Mouse (Mus musculus) liver, postnatal 0 days (tissue): ENCODE measurements around the gene Edem3. TPM values are rescaled to one million over a fixed set of nuclear protein-coding genes. Genes with fewer than 3 reads are reported as not detected.

Experiments used
- ATAC-seq: fragments of 200-750 bp; cut with Nextera tagmentation; 2 replicates; pipeline ENCODE4 v1.8.0; 2017; ENCODE audit warnings: mild to moderate bottlenecking, moderate library complexity
- DNase-seq: peaks from one replicate; pipeline ENCODE4 v3.0.0-alpha.2; 2016
- H3K27ac ChIP-seq: fragments of 300-500 bp; sonication (generic); 2 replicates; pipeline ENCODE4 v1.5.1; 2014; ENCODE audit warnings: antibody characterized with exemption, moderate library complexity, mild to moderate bottlenecking, low read depth
- H3K27me3 ChIP-seq: fragments of 300-500 bp; sonication (generic); 2 replicates; pipeline ENCODE4 v1.6.1; 2014; ENCODE audit warnings: low read length, control low read depth, mixed read lengths; ENCODE audit not compliant: insufficient read depth
- H3K36me3 ChIP-seq: fragments of 300-500 bp; sonication (generic); replicated peaks from 2 replicates; pipeline ENCODE4 v1.6.1; 2014; ENCODE audit warnings: mild to moderate bottlenecking, control low read depth, low read length, moderate library complexity, mixed read lengths; ENCODE audit not compliant: insufficient read depth
- H3K4me1 ChIP-seq: fragments of 300-500 bp; sonication (generic); 2 replicates; pipeline ENCODE4 v1.6.1; 2014; ENCODE audit warnings: antibody characterized with exemption, mild to moderate bottlenecking, control low read depth; ENCODE audit not compliant: insufficient read depth
- H3K4me2 ChIP-seq: fragments of 300-500 bp; sonication (generic); 2 replicates; pipeline ENCODE4 v1.6.1; 2014; ENCODE audit warnings: low read depth, mild to moderate bottlenecking, low read length, moderate library complexity, mixed read lengths
- H3K4me3 ChIP-seq: fragments of 300-500 bp; sonication (generic); 2 replicates; pipeline ENCODE4 v1.5.1; 2014; ENCODE audit warnings: low read depth, low read length
- H3K9ac ChIP-seq: fragments of 300-500 bp; sonication (generic); replicated peaks from 2 replicates; pipeline ENCODE4 v1.6.1; 2014; ENCODE audit warnings: mild to moderate bottlenecking, moderate library complexity
- H3K9me3 ChIP-seq: fragments of 300-500 bp; sonication (generic); 2 replicates; pipeline ENCODE4 v1.6.1; 2016; ENCODE audit warnings: mild to moderate bottlenecking, control low read depth, low read length, mixed read lengths
- CTCF ChIP-seq: sonication (generic); IDR thresholded peaks from 2 replicates; pipeline ENCODE4 v1.5.1; 2016; ENCODE audit warnings: antibody characterized with exemption, low read depth
- EP300 ChIP-seq: IDR thresholded peaks from 2 replicates; pipeline ENCODE4 v1.6.1; 2016; ENCODE audit warnings: antibody characterized with exemption, low read depth, mild to moderate bottlenecking
- WGBS: fragments of 180-500 bp; shearing (Covaris S2); extraction: QIAGEN DNeasy Blood & Tissue Kit; methylation state at CpG from one replicate; pipeline ENCODE4 v1.1.7; 2014; ENCODE audit not compliant: insufficient replicate concordance; 5-methylcytosine and 5-hydroxymethylcytosine counted together
- polyA plus RNA-seq: library from polyadenylated mRNA; unstranded; fragments of >200 nt; fragmentation: Nextera tagmentation; extraction: Ambion mirVana; gene quantifications from 2 replicates; pipeline ENCODE4 v1.2.1, GENCODE M21; 2015

The Edem3 gene
- polyA plus RNA-seq, 1 experiment from 2014 or later = 5.2 TPM

DNA sequence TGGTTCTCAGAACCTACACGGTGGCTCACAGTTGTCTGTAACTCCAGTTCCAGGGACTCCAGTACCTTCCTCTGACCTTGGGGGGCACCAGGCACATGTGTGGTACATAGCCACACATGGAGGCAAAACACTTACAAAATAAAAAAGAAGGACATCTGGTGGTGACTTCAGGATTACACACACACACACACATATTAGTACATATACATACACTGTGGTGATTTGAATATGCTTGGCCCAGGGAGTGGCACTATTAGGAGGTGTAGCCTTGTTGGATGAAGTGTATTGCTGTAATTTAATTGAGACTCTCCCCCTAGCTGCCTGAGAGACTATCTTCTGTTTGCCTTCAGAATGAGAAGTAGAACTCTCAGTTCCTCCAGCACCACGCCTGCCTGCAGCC lies 93.1 kb downstream of the Edem3 start:
- DNase-seq = no peak
- no peak overlapping the region for H3K4me3 ChIP-seq
- 79% methylated on average over 2 of the region's 2 CpGs for WGBS
- no peak overlapping the region for H3K27ac ChIP-seq
- no peak overlapping the region for H3K9ac ChIP-seq
- no peaks in the 10 kb centered on the region for H3K27me3 ChIP-seq
- no peak for ATAC-seq
- H3K4me1 ChIP-seq = no peaks in the 10 kb centered on the region
- no peak overlapping the region for H3K4me2 ChIP-seq
- H3K36me3 ChIP-seq = no peaks in the 10 kb centered on the region
- TF ChIP-seq CTCF = no peak
- no peak for TF ChIP-seq EP300
- H3K9me3 ChIP-seq = no peaks in the 10 kb centered on the region

DNA sequence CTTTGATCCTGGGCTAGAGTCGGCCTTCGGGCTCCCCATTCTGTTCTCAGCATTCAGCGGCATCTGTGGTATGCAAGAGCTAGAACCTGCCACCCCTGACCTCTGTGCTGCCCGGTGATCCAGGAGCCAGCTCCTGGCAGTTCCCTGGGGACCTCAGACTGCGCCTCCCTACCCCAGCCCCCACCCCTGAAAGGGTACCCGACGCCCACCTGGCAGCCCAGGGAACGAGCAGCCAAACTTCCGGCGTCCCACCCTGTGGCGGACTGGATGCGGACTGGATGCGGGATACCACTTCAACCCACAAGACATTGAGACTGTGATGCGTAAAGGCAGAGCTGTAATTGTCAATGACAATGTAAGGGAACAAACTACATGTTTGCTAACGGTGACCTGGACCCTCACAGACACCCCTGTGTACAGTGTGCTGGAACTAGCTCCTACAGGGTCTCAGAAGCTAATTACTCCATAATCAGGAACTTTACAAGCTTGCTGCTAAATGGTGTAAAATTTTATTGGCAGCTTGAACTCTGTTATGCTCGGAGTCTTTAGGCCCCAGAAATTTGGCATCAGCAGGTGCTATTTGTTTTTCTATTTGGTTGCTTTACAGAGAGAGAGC lies 94.9 kb downstream of the Edem3 start:
- no peaks in the 10 kb centered on the region for H3K36me3 ChIP-seq
- H3K4me1 ChIP-seq = no peaks in the 10 kb centered on the region
- 76% methylated on average over 16 of the region's 16 CpGs for WGBS
- no peak overlapping the region for H3K9ac ChIP-seq
- DNase-seq (no peak), ATAC-seq (no peak)
- H3K27me3 ChIP-seq = no peaks in the 10 kb centered on the region
- no peak overlapping the region for H3K4me2 ChIP-seq
- H3K27ac ChIP-seq = no peak overlapping the region
- H3K4me3 ChIP-seq = no peak overlapping the region
- no peak for TF ChIP-seq CTCF
- no peak for TF ChIP-seq EP300
- H3K9me3 ChIP-seq = no peaks in the 10 kb centered on the region

DNA sequence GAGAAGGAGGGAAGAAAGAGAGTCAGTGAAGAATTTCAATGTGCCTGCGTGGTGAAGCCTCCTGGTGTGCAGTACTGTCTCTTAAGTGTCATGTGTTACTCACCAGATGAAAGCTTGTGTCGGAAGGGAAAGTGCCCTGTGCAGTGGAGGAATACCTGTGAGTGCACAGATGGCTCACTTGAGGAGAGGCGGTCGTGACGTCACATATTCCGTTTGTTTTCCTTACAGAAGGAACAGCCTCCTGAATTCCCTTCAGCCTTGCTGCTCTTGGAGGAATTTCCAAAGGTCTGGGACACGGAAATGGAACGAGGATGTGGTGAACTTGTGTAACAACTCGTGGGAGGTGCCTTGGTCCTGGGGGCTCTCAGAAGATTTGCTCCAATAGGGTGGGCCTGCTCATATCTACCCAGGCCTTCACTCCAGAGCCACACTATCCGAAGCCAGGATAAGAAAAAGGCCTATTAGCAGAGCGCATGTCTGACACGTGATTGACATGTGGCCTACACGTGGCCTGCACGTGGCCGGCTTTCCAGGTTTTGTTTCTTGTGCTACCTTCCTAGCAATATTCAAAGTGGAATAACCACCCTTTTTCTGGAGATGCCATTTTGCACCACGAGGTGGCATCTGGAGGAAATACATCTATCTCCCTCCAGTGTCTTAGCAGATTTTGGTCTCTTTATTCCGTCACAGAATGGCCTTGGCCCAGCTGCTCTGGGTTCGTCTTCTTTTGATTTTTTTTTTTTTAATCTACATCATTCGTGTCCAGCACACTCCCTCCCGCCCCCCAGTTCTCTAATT lies 96.1 kb downstream of the Edem3 start:
- no peak overlapping the region for H3K4me2 ChIP-seq
- ATAC-seq (no peak), DNase-seq (no peak)
- no peaks in the 10 kb centered on the region for H3K27me3 ChIP-seq
- TF ChIP-seq CTCF (no peak), EP300 (no peak)
- no peak overlapping the region for H3K27ac ChIP-seq
- no peak overlapping the region for H3K4me3 ChIP-seq
- 78% methylated on average over 20 of the region's 20 CpGs for WGBS
- no peaks in the 10 kb centered on the region for H3K4me1 ChIP-seq
- no peaks in the 10 kb centered on the region for H3K9me3 ChIP-seq
- H3K36me3 ChIP-seq = no peaks in the 10 kb centered on the region
- no peak overlapping the region for H3K9ac ChIP-seq

DNA sequence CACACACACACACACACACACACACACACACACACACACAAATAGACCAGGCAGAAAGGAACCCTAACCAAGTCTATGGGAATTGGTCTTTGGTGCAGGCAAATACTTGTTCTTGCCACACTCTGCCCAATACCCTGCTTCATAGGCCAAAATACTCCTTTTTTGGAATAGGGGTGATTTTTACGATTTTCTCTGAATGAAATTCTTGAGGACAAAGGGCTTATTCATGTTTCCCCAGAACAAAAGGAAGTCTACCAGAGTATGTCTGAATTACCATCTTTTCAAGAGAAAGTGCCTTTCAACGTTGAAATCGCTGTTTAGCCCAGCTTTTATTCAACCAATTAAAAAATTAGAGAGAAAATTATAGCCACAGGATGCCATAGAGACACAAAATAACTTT lies 96.8 kb downstream of the Edem3 start:
- ATAC-seq (no peak), DNase-seq (no peak)
- no peak for TF ChIP-seq EP300
- no peak for TF ChIP-seq CTCF
- H3K9me3 ChIP-seq = no peaks in the 10 kb centered on the region
- 76% methylated on average over 3 of the region's 3 CpGs for WGBS
- H3K4me2 ChIP-seq = no peak overlapping the region
- H3K4me3 ChIP-seq = no peak overlapping the region
- H3K36me3 ChIP-seq = no peaks in the 10 kb centered on the region
- no peaks in the 10 kb centered on the region for H3K27me3 ChIP-seq
- no peaks in the 10 kb centered on the region for H3K4me1 ChIP-seq
- H3K27ac ChIP-seq = no peak overlapping the region
- no peak overlapping the region for H3K9ac ChIP-seq

DNA sequence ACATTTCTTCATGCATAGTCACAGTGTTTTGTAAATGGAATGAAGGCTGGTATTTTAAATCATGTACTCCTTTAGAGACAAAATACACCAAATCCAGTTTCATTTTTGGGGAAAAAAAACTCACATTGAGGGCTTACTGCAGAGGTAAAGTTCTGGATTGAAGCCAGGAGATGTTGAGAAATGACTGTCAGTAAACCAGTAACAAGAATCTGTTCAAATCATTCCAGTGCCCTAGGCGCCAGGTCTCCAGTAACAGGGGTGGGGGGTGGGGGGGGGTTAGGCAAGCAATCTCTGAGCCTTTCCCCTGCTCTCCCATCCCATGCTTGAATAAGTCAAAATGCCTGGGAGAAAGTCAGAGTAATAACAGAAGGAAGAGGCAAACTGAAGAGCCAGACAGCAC lies 100.4 kb downstream of the Edem3 start:
- Histone ChIP-seq H3K9me3 (no peaks in the 10 kb centered on the region), H3K4me2 (no peak overlapping the region), H3K36me3 (no peaks in the 10 kb centered on the region)

DNA sequence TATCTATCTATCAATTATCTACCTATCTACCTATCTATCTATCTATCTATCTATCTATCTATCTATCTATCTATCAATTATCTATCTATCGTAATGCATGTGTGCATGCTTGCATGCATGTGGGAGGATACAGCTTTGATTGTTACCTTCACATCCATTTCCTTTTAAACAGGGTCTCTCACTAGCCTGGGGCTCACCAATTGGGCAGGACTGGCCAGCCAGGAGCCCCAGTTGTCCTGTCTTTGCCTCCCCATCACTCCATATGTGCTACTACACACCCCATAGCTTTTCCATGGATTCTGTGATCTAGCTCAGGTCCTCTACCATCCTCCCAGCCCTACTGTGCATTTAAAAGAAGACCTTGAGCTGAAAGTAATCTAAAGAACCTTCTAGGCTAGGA lies 103.3 kb downstream of the Edem3 start:
- 80% methylated on average over 1 of the region's 1 CpGs for WGBS
- Histone ChIP-seq H3K4me2 (no peak overlapping the region), H3K4me1 (no peaks in the 10 kb centered on the region), H3K9ac (no peak overlapping the region), H3K9me3 (no peaks in the 10 kb centered on the region), H3K36me3 (no peaks in the 10 kb centered on the region), H3K27ac (no peak overlapping the region), H3K4me3 (no peak overlapping the region), H3K27me3 (no peaks in the 10 kb centered on the region)
- TF ChIP-seq EP300 = no peak
- no peak for TF ChIP-seq CTCF
- DNase-seq (no peak), ATAC-seq (no peak)

More for the DNA sequence above, 100.4 kb downstream of the Edem3 start:
- DNase-seq (no peak), ATAC-seq (no peak)
- Histone ChIP-seq H3K4me1 (no peaks in the 10 kb centered on the region), H3K9ac (no peak overlapping the region), H3K4me3 (no peak overlapping the region), H3K27me3 (no peaks in the 10 kb centered on the region), H3K27ac (no peak overlapping the region)
- WGBS = 32% methylated on average over 1 of the region's 1 CpGs
- no peak for TF ChIP-seq CTCF
- no peak for TF ChIP-seq EP300
